Mouse (Mus musculus): Measurements from ENCODE around the gene Col6a1. TPM values are rescaled to one million over a fixed set of nuclear protein-coding genes. Genes with fewer than 3 reads are reported as not detected.

Gene Col6a1
- polyA plus RNA-seq, 3 experiments from 2014 or later, result not detected

DNA sequence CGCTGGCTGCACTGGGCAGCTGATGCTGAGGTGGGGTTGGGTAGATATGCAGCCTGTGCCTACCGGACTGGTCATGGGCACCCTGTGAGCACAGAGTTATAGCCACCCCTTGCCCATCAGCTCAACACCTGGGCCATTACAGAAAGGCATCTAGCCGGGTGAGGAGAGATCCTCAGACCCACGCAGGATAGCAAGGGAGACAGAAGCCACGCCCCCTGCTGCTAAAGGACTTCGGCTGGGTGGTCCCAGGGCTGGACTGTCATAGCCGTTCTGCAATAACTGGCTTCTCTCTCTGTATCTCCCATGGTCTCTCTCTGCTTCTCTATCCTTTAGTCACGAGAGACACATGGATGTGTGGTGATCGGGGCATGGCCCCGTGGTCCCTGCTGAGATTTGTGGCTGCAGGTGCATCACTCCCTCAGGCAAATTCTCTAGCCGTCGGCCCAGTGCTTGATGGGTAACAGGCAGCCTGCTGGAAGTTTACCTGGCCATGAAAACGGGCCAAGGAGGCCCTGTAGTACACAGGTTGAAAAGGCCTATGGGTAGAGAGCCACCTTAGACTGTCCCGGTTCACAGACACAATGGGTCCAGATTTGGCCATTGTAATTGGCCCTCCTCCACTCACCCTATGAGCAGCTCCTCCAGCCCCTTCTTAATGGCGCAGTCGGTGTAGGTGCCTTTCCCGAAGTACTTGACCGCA is 3.1 kb downstream of the Col6a1 start:
- ATAC-seq, result no peak

DNA sequence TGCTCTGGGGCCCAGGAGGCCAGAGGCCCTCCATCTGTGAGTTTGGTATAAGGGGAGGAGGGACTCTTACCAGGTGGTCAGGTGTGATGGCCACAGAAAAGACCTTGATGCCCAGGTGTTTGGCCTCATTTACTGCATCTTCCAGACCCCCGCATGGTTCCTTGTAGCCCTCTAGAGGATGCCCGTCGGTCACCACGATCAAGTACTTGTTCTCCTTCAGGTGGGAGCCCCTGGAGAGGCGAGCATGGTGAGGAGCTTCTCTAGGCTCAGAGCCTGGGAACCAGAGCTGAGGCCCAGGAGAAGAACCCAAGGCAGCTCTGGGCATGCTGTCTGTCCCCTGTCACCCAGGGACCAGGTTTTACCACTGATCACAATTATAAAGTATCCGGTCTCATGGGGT is 4.2 kb downstream of the Col6a1 start:
- ATAC-seq, result no peak

DNA sequence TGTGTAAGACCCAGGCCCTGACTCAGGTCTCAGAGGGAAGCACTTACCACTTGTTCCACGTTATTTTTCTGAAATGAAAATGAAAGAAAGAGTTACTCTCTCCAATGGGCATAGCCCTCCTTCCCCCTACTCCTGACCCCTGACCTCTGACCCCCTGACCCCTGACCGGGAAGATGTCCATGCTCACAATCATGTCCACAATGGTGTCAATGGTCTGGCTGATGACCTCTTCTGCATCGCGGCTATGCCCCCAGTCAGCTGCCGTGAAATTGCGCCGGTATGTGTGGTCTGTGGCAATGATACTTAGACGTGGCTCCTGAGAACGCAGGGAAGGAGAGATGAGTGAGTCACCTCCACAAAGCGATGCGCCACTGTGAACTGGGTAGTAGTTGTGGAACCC is 4.8 kb downstream of the Col6a1 start:
- ATAC-seq, result no peak

DNA sequence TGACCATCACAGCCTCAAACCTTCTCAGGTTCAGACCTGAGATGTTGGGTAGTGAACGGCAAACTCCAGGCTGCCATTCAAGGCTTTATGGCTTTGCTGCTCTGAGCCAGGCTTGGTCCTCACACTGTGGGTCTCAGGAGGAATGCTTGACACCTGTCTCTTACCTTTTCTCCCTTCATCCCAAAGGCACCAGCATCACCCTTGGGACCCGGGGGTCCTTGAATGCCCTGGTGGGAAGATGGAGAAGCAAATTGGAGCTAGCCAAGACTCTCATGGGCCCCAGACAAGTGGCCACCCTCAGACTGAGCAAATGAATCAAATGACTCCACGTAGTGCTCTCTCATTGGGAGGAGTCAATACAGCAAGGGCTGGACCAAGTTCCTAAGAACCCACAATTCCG is 8.3 kb downstream of the Col6a1 start:
- ATAC-seq, result no peak

DNA sequence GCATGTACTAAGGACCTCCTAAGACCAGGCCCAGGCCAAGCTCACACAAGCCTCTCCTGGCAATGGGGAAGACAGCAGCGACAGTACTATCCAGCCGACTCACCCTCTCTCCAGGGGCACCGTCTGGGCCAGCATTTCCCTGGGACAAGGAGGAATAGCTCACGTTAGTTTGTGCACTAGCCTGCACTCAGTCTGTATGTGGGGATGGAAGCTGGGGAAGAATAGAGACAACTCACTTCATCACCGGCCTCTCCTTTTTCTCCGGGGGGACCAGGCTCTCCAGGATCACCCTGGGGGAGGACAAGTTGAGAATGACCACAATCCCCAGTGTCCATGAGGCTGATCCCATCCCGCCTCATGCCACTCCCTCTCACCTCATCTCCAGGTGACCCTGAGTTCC is 8.9 kb downstream of the Col6a1 start:
- no peak for ATAC-seq

DNA sequence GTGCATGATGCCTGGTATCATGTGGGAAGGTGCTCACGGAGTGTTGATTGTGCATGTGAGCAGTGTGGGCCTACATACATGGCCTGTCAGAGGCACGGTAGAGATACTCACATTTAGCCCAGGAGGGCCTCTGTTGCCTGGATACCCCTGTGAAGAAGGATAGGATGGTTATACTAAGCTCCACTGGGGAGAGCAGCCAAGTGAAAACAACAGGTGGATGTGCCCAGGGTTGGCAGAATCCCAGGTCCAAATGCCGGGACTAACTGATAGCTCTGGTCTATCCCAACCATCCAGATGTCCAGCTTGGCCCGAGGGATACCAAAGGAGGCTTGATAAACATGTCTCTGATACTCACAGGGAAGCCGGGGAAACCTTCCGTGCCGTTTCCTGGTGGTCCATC is 11.7 kb downstream of the Col6a1 start:
- no peak for ATAC-seq

DNA sequence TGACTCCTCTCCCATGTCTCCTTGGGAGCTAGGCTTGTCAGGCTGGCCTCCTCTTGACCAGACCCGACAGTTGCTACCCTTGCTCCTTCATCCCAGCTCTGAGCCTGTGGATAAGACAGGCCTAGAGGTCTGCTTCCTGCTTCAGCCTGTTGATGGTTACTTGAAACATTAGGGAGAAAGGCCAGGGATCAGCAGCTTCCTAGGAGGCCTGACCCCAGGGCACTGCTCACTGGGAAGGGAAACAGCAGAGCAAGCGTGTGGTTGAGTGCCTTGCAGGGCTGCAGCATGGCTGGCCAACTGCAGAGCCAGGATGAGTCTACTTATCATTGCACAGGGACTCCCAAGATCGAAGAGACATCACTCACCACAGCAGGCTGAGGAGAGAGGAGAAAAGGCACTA is 13.5 kb downstream of the Col6a1 start:
- no peak for ATAC-seq

DNA sequence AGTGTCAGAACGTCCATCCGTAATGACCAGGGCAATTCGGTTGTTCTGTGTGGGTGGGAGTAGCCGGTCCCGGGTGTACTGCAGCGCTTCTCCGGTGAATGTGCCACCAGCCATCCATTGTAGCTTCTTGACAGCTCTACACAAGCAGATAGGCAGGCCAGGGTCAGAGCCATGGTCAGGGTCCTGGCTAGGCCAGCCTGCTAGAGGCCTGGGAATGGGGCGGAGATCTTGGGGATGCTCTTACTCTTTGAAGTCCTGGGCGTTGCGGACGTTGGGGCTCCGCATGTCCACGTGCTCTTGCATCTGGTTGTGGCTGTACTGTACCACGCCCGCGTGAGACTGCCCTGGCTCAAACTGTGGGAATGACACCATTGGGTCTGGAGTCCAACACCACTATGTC is 14.6 kb downstream of the Col6a1 start:
- no peak for ATAC-seq

DNA sequence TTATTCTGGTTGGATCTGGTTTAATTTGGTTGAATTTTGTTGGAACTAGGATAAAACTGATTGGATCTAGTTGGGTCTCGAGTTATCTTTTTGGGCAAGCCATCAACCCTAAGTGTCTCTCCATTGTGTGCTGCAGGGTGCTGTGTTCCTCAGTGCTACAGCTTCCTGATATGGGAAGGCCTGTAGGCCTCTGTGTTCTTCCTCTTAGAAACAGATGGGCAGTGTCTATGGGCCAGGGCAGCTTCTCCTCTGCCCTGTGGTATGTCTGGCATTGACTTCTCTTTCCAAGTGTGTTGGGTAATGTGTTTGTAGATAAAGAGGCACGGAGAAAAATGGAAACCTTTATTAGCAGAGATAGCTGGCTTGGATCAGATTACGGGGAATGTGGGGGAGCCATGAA is 17.5 kb downstream of the Col6a1 start:
- no peak for ATAC-seq

DNA sequence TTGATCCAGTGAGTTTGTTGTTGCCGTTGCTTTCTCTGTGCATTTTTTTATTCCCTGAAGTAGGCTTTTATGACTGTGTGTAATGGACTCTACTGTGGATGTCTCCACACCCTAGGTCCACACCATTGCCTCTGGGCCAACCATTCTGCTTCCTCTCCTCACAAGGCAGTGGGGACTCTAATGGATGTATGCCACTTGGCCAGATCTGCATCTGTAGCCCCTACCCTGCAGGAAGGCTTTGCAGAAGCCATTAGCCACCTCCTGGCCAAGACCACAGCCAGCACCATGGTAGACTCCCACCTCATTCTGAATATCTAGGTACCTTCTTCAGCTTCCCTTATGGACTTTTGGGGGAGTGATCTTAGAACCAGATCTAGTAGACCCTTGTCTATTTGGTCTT is 18.4 kb downstream of the Col6a1 start:
- ATAC-seq, result no peak

DNA sequence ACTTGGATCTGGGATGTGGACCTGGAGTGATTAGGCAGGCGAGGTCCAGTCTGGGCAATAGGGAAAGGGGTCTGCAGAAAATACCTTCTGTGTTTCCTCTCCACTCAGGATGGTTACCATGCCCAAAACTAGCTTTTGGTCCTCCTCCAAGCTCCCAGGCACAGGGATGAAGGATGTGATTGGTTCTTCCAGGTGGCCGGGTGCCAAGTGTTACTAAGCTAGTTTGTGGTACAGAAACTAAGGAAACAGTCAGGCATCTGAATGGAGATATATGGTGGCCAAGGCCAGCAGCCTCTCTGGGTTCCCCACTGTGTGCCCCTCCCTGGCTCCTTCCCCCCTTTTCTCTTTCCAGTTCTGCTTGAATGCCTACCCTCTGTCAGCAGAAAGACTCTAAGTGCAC is 19.0 kb downstream of the Col6a1 start:
- ATAC-seq, result no peak

DNA sequence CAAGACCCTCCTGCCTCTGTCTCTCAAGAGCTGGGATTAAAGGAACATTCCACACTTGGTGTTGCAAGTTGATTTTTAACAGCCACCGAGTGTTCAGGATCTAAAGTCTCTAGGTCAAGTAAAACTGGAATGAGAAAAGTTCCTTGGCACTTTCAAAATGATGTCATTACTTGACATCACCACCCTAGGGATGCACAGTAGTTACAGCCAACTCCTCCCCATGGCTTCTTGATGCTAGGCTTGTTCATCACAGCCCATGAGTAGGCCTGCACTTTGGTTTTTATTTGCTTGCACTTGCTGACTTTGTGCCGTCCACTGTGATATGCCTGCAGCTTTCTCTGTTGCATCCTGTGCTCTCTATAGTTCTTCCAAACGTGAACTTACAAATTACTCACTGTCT is 21.6 kb downstream of the Col6a1 start:
- no peak for ATAC-seq

DNA sequence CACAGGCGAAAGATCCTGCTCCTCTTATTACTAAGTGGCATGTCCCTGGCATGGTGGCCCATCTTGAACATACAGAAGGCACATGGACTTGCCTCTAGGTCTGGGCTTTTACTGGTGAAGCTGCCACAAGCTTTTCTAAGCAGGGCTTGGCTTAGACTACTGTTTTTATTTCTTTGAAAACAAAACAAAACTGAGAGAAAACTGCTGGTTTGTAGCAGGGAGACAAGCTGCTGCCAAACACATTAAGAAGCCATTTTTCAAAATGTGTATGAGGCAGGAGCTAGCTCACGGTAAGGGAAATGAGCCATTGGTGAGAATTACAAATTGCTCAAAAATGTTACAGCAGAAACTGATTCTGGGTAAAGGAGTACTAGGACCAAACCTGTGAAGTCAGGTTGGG is 24.5 kb downstream of the Col6a1 start:
- ATAC-seq, result no peak

DNA sequence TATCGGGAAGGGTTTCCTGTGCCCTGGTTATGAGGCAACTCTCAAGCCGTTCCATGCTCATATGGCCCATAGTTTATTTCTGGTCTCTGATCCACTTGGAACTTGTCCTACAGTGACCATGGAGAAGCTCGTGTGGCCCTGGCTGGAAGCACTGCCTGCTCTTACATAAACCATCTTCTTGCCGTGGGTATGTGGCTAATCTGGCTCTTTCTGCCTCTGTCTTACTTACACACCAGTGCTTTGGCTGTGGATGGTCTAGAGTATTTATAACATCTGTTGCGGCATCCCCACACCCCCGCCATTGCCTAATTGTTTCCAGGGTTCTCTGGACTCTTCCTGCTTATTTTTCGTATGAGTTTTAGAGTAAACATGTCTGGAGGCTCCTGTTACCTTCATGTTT is 26.2 kb downstream of the Col6a1 start:
- no peak for ATAC-seq

DNA sequence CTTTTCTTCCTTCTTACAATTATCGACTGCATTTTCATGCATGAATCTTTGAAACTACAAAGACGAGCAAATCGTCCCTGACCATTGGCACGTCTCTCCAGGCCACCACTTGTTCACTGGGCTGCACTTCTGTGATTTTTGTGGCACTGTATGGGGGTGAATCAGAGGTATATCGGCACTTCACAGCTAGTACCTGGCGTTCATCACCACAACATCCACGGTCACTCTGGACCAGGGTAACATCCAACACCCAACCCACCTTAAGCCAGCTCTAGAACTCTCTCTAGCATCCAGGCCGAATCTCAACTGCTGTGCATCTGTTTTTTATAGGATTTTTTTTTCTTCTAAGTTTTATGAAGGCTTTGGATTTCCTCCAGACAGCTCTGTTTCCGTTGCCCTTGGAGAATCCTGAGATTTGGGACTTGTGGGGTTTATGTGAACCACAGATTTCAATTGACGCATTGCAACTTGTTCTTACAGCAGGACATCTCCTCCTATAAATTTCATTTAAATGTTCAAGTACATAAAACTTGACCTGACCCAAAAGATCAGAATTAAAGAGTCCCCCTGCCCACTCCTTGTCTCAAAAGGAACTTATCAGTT is 30.6 kb downstream of the Col6a1 start:
- ATAC-seq, result no peak

DNA sequence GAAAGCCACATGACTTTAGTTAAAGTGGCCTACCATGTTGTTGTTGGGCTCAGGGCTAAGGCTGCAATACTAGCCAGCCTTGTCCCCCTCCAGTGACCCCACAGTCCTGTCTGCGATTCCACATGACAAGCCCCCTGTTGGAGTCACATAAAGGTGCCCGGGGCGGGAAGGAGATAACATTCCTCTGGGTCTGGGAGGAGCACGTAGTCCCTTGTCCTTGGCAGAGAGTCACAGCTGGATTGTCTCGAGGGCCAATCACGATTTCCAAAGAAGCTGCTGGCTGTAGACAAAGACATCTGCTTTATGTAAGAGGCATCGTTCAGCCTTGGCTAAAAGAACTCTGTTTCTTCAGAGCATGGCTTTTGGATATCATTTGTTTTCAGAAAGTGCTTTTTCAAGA is 31.2 kb downstream of the Col6a1 start:
- ATAC-seq, result no peak

DNA sequence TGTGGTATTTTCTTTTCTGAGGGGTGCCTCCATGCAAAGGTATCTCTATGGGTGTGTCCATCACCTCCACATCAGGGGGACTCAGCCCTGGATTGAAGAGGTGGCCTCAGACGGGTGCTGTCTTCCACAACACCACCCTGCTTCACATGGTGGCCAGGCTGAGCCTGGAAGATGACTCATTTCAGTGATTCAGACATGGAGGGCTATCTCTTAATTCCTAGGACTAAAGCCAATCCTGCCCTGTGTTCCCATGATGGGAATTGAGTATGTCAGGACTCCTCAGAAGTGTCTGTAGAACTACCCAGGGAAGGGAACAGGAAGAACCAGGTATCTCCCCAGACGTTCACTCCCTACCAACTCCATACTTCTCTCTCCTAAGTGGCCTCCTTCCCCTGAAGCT is 32.5 kb downstream of the Col6a1 start:
- ATAC-seq, result no peak

DNA sequence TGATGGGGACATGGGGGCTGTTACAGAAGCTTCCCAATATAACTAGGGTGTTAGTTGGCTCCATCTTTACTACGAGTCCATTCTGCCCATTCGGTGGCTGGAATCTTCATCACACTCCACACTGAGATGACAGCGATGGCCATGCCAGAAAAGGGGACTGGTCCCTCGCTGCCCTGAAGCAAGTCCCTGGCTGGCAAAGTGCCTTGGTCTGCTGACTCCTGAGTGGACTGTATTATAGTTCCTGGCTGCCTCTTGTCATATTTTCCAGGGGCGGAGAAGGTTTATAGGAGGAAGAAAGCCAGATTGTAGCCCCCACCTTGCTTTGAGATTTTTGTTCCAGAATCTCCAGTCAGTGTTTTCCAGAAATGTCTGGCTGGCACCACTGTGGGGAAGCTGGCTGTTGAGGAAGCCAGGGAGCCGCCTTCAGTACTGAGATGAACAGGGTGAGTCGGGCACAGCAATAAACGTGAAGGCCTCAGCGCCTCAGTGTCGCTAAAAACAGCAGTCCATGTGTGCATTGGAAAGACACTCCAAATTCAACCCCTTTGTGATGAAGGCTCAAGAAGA is 40.4 kb downstream of the Col6a1 start:
- no peak for ATAC-seq

DNA sequence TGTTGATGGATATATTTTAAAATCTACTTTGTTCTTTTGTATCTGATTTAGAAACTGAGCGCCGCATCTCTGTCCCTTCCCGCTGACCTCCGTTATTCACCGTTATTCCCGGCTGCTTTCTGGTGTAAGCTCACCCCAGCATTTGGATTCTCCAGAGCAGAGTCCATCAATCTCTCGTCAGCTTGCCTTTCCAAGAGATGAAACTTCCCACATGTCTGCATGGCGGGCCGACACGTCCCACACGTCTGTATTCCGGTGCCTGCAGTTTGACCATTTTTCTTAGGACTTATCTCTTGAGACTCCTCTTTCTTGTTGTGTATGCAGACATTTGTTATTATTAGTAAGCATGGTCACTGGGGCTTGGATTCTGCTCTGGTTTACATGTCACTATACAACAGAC is 42.0 kb downstream of the Col6a1 start:
- no peak for ATAC-seq

DNA sequence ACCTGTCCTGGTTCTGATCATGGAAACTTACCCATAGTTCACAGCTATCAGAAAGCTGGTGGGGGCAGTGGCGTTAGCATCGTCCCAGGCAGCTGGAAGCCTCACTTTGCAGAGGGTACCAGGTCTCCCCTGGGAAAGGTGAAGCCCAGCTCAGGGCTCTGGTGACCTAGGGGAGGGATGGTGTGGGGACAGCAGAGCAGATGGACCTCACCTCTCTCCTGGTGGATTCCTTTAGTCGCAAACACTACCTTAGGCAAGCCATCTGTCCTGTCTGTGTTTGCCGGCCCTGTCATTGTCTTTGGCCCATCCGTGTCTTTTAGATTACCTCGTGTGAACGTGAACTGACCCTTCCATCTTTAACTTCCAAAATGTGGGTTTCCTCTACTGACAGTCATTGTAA is 42.5 kb downstream of the Col6a1 start:
- ATAC-seq, result no peak

DNA sequence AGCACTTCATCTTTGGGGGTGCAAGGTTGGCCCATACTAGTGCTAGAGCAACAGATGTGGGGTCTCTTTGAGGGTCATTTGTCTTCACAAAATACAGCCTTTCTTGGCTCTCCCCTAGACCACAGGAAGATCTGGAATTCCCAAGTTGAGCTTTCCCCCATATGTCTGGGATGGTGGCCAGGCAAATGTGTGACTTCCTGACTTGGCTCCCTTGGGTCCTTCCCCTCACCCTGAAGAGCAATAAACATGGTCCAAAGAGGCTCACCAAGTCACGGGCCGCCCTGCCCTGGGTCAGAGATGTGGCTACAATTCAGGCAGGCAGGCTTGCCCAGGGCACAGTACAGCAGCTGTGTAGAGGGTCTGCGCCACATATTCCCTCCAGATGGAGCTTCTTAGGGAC is 44.1 kb downstream of the Col6a1 start:
- no peak for ATAC-seq

DNA sequence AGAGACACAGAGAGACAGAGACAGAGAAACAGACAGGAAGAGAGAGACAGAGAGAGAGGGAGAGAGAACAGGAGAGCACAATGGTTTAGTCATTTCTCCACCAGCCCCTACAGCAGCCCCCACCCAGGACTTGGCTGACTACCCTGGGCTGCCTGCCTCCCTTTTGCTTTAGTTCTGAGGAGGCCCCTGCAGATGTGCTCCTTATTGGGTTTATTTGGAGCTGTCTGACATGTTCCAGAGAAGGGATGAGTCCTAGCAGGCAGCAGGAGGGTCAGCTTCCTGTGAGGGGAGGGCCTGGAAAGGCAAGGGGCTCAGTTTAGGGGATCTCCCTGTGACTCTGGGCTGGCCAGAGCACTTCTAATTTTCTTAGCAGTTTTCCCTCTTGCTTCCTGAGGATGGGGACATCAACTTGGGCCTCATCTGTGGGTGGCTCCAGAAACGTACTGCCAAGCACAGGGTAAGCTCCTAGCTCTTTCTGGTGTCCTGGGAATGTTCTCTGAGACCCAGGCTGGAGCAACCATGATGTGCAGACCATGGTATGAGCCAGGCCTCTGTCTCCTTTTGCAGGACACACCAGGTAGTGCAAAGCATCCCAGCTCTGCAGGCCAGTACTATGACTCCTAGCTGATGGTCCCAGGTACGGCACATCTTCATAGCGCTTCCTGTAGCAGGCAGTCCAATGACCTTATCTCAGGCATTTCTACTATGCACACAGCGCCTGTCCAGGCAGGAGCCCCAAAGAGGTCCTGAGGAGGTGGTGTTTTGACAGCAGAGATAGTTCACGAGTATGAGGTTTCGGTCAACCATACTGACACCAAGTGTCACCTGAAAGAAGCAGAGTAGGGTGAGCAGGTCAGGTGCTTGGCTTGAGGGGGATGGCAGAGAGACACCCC is 45.0 kb downstream of the Col6a1 start:
- ATAC-seq, result no peak

DNA sequence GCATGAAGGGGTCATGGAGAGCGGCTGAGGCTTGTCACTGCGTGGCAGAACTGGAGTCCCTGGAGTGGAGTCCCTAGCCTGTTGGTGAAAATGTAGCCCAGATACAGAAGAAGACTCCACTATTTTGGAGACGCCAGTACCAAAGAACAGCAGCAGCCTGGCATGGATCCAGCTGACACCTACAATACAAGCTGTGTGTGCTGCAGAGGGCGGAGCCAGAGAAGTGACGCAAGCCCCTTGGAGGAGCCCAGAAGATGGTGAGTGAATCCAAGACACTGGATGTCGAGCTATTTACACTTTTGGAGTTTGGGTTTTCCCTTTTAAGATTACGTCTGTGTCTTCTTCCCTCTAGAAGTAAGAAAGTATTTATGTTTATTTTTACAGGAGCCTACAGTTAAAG is 47.8 kb downstream of the Col6a1 start:
- no peak for ATAC-seq

DNA sequence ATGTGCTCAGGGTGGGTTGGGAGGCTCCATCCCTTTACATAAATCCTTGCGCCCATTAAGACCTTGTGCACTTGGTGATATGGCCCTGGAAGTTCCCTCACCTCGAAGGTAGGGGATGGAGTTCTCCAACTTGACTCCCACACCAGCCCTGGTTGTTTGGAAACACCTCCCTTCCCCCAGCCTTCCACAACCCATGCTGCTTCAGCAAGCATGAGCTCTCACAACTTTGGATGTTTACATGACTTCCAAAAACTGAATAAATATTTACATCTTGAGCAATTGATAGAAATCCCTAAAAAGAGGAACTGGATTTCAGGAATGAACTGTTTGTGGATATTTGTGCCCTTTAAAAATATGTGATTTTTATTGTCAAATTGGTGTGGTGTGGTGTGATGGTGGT is 50.7 kb downstream of the Col6a1 start:
- ATAC-seq, result no peak

Measured in inflammation-experienced regulatory T-cells, adult 6 months (primary cell).